Mouse (Mus musculus) intestine, embryonic 16.5 days (tissue): ENCODE results near the gene Zscan5b. TPM values are rescaled to one million over a fixed set of nuclear protein-coding genes. Genes with fewer than 3 reads are reported as not detected.
"Not testable (repeated sequence)": the region's sequence is repeated elsewhere in the genome, so short reads cannot be mapped to it uniquely, and the experiment has no call there.

ENCODE experiments used
- ATAC-seq: fragments of 200-750 bp; cut with Nextera tagmentation; 2 replicates; pipeline ENCODE4 v1.8.0; 2017; ENCODE audit warnings: moderate TSS enrichment, moderate library complexity
- H3K27ac ChIP-seq: fragments of 300-500 bp; sonication (generic); 2 replicates; pipeline ENCODE4 v1.5.1; 2014; ENCODE audit warnings: mild to moderate bottlenecking, low read length
- H3K27me3 ChIP-seq: fragments of 300-500 bp; sonication (generic); replicated peaks from 2 replicates; pipeline ENCODE4 v1.6.1; 2014; ENCODE audit warnings: low read length, control low read depth, mixed read lengths; ENCODE audit not compliant: control insufficient read depth, insufficient read depth
- H3K36me3 ChIP-seq: fragments of 300-500 bp; sonication (generic); 2 replicates; pipeline ENCODE4 v1.6.1; 2014; ENCODE audit warnings: low read length, control low read depth; ENCODE audit not compliant: control insufficient read depth, insufficient read depth
- H3K4me1 ChIP-seq: fragments of 300-500 bp; sonication (generic); 2 replicates; pipeline ENCODE4 v1.6.1; 2014; ENCODE audit warnings: low read length, control low read depth, mixed read lengths; ENCODE audit not compliant: control insufficient read depth, insufficient read depth
- H3K4me2 ChIP-seq: fragments of 300-500 bp; sonication (generic); 2 replicates; pipeline ENCODE4 v1.6.1; 2014; ENCODE audit warnings: low read depth, low read length, control low read depth
- H3K4me3 ChIP-seq: fragments of 300-500 bp; sonication (generic); 2 replicates; pipeline ENCODE4 v1.5.1; 2014; ENCODE audit warnings: mild to moderate bottlenecking, low read length
- H3K9ac ChIP-seq: fragments of 300-500 bp; sonication (generic); 2 replicates; pipeline ENCODE4 v1.6.1; 2014; ENCODE audit warnings: low read depth, low read length
- H3K9me3 ChIP-seq: fragments of 300-500 bp; sonication (generic); 2 replicates; pipeline ENCODE4 v1.6.1; 2016; ENCODE audit warnings: low read length, control low read depth; ENCODE audit not compliant: control insufficient read depth
- WGBS: fragments of 180-500 bp; shearing (Covaris S2); extraction: QIAGEN DNeasy Blood & Tissue Kit; methylation state at CpG from one replicate; pipeline ENCODE4 v1.1.7; 2014; 5-methylcytosine and 5-hydroxymethylcytosine counted together
- polyA plus RNA-seq: library from polyadenylated mRNA; unstranded; fragments of >200 nt; fragmentation: Nextera tagmentation; extraction: Ambion mirVana; gene quantifications from 2 replicates; pipeline ENCODE4 v1.2.1, GENCODE M21; 2015

Gene Zscan5b
- polyA plus RNA-seq, 1 experiment from 2014 or later, result not detected

GRCm38 (mm10) chr7:6220147-6220546 lies 1.9 kb upstream of the Zscan5b start:
- 51% methylated on average over 3 of the region's 3 CpGs for WGBS
- ATAC-seq, result no peak
- no peaks in the 10 kb centered on the region for H3K4me1 ChIP-seq
- no peak overlapping the region for H3K9ac ChIP-seq
- H3K4me2 ChIP-seq, result no peak overlapping the region
- no peaks in the 10 kb centered on the region for H3K36me3 ChIP-seq
- H3K27me3 ChIP-seq, result no peaks in the 10 kb centered on the region
- no peak overlapping the region for H3K27ac ChIP-seq
- no peak overlapping the region for H3K4me3 ChIP-seq
- H3K9me3 ChIP-seq, result no peaks in the 10 kb centered on the region

- ATAC-seq, H3K36me3 ChIP-seq: not testable (repeated sequence)
- WGBS, result 57% methylated on average over 8 of the region's 8 CpGs
Observed at GRCm38 (mm10) chr7:6228491-6228890, 6.4 kb downstream of the Zscan5b start.

GRCm38 (mm10) chr7:6239787-6240186 lies 17.7 kb downstream of the Zscan5b start:
- WGBS, result 52% methylated on average over 11 of the region's 11 CpGs
- H3K27ac ChIP-seq, result no peak overlapping the region

More at GRCm38 (mm10) chr7:6228491-6228890, 6.4 kb downstream of the Zscan5b start:
- not testable (repeated sequence) for H3K4me3 ChIP-seq, H3K9ac ChIP-seq, H3K4me2 ChIP-seq, H3K4me1 ChIP-seq, H3K9me3 ChIP-seq, H3K27ac ChIP-seq, H3K27me3 ChIP-seq

GRCm38 (mm10) chr7:6240841-6241425 lies 18.9 kb downstream of the Zscan5b start:
- ATAC-seq, H3K36me3 ChIP-seq, H3K4me1 ChIP-seq, H3K4me2 ChIP-seq, H3K9me3 ChIP-seq, H3K4me3 ChIP-seq, H3K27ac ChIP-seq, H3K9ac ChIP-seq, H3K27me3 ChIP-seq: not testable (repeated sequence)
- WGBS, result 26% methylated on average over 1 of the region's 1 CpGs

More at GRCm38 (mm10) chr7:6239787-6240186, 17.7 kb downstream of the Zscan5b start:
- Histone ChIP-seq H3K9me3 (no peaks in the 10 kb centered on the region), H3K9ac (no peak overlapping the region), H3K4me3 (no peak overlapping the region), H3K4me1 (no peaks in the 10 kb centered on the region), H3K27me3 (no peaks in the 10 kb centered on the region), H3K36me3 (no peaks in the 10 kb centered on the region), H3K4me2 (no peak overlapping the region)
- no peak for ATAC-seq

GRCm38 (mm10) chr7:6244361-6245292 lies 22.5 kb downstream of the Zscan5b start:
- no peak overlapping the region for H3K9ac ChIP-seq
- H3K36me3 ChIP-seq, result no peaks in the 10 kb centered on the region
- H3K27ac ChIP-seq, result no peak overlapping the region
- no peak overlapping the region for H3K4me2 ChIP-seq
- no peaks in the 10 kb centered on the region for H3K9me3 ChIP-seq
- no peaks in the 10 kb centered on the region for H3K27me3 ChIP-seq
- no peak for ATAC-seq
- no peak overlapping the region for H3K4me3 ChIP-seq
- H3K4me1 ChIP-seq, result no peaks in the 10 kb centered on the region
- 39% methylated on average over 11 of the region's 11 CpGs for WGBS

GRCm38 (mm10) chr7:6252410-6252809 lies 30.3 kb downstream of the Zscan5b start, which contains the start of gene Epp13:
Gene Epp13, plus strand, starts transcription at chr7:6252710.
- H3K9ac ChIP-seq, result no peak within 1 kb of the TSS
- 86% methylated on average over 6 of the region's 6 CpGs for WGBS
- ATAC-seq, result no peak

GRCm38 (mm10) chr7:6254451-6254850 lies 32.4 kb downstream of the Zscan5b start:
- no peak overlapping the region for H3K4me3 ChIP-seq
- no peak for ATAC-seq
- H3K27me3 ChIP-seq, result no peaks in the 10 kb centered on the region
- WGBS, result 92% methylated on average over 5 of the region's 5 CpGs
- no peaks in the 10 kb centered on the region for H3K36me3 ChIP-seq
- no peaks in the 10 kb centered on the region for H3K9me3 ChIP-seq
- H3K4me1 ChIP-seq, result no peaks in the 10 kb centered on the region
- no peak overlapping the region for H3K27ac ChIP-seq
- H3K4me2 ChIP-seq, result no peak overlapping the region
- no peak overlapping the region for H3K9ac ChIP-seq

More at GRCm38 (mm10) chr7:6252410-6252809, 30.3 kb downstream of the Zscan5b start, which contains the start of gene Epp13:
- H3K9me3 ChIP-seq, result no peaks in the 10 kb centered on the region
- no peak within 1 kb of the TSS for H3K27ac ChIP-seq
- H3K4me2 ChIP-seq, result no peak within 1 kb of the TSS
- no peaks in the 10 kb centered on the region for H3K27me3 ChIP-seq
- H3K4me1 ChIP-seq, result no peaks in the 10 kb centered on the region
- H3K4me3 ChIP-seq, result no peak within 1 kb of the TSS
- H3K36me3 ChIP-seq, result no peaks in the 10 kb centered on the region

- no peak overlapping the region for H3K27ac ChIP-seq
- H3K4me3 ChIP-seq, result no peak overlapping the region
- no peak for ATAC-seq
- WGBS, result 86% methylated on average over 4 of the region's 4 CpGs
- H3K27me3 ChIP-seq, result no peaks in the 10 kb centered on the region
- no peak overlapping the region for H3K4me2 ChIP-seq
- no peaks in the 10 kb centered on the region for H3K4me1 ChIP-seq
- no peaks in the 10 kb centered on the region for H3K36me3 ChIP-seq
- H3K9me3 ChIP-seq, result no peaks in the 10 kb centered on the region
- no peak overlapping the region for H3K9ac ChIP-seq
Observed at GRCm38 (mm10) chr7:6257386-6257785, 35.3 kb downstream of the Zscan5b start.
